Mouse (Mus musculus): ENCODE results near the gene Zar1l.
"Not testable (repeated sequence)": the region's sequence is repeated elsewhere in the genome, so short reads cannot be mapped to it uniquely, and the experiment has no call there.

DNA sequence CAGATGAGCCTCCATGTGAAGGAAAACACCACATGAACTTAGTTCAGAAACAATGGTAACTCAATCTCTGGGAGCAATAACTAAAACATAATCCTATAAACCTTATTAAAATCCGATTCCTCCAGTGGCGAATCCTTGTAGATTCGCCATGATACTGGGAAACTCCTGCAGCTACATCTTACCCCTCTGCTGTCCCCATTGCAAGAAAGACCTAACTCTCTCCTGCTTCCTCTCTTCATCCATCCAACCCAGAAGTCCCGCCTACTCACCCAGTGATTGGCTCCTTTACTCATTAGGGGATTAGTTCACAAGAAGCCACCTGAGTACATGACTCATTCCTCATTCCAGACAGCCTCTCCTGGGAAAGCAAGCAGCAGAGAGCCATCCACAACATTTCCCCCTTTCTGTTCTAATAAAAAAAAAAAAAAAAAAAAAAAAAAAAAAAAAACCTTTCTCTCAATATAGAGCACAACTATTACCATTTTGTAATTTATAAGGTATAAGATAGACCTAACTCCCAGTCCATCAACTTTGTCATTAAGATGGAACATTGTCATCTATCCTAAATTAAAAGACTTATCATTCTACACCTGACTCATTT, 26.3 kb downstream of the Zar1l start:
- TF ChIP-seq CTCF (IDR thresholded peaks at IDR 0.05; ENCODE audit: insufficient read depth, low read length); POLR2A (IDR thresholded peaks at IDR 0.05; ENCODE audit: borderline replicate concordance, extremely low read depth, low read depth, low read length): not testable (repeated sequence)
